Mouse (Mus musculus) brain, embryonic 14.5 days (tissue): Measurements from ENCODE around the gene Litaf.

Experiments
- CTCF ChIP-seq: fragments of 200-500 bp; IDR thresholded peaks from 2 replicates; pipeline ENCODE4 v1.5.1; 2012; ENCODE audit warnings: inconsistent platforms, mild to moderate bottlenecking, moderate library complexity, borderline replicate concordance; ENCODE audit not compliant: insufficient read depth, insufficient read length; ENCODE audit errors: extremely low read depth
- POLR2A ChIP-seq: fragments of 200-500 bp; IDR thresholded peaks from 2 replicates; pipeline ENCODE4 v1.6.1; 2012; ENCODE audit warnings: mild to moderate bottlenecking, inconsistent platforms, borderline replicate concordance; ENCODE audit not compliant: poor library complexity, insufficient read depth, insufficient read length, severe bottlenecking; ENCODE audit errors: extremely low read depth

GRCm38 (mm10) chr16:10977877-10978276, 88.1 kb downstream of the Litaf start:
- TF ChIP-seq POLR2A (no peak), CTCF (no peak)
